Mouse (Mus musculus): ENCODE data around the gene Lrpprc. TPM values are rescaled to one million over a fixed set of nuclear protein-coding genes. Genes with fewer than 3 reads are reported as not detected.

Gene Lrpprc
- total RNA-seq, 2 experiments from 2014 or later = 59.0 to 63.0 TPM

DNA sequence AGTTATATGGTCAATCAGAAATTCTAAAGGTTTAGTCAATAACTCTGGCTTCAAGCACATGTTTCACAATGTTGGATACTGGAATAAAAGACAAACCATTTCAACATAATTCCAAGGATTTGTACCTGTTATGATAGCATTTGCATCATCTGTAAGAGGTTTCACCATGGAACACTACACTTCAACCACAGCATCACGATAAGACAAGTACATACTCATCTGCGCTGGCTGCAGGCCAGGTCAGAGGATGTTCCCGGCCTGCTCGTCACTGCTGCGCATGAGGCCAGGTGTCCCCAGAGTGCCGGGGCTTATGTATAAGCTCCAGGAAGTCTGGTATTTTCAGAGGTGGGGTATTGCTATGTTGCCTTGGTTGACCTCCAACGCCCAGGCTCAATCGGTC, 58.0 kb downstream of the Lrpprc start:
- DNase-seq (ENCODE audit: extremely low spot score in 1 of 2, low spot score in 2 of 2) = no peak
- H3K27ac ChIP-seq = no peak overlapping the region
- intact Hi-C loops (cut with DNase I) = no loop called here
- no peak for TF ChIP-seq CTCF (IDR thresholded peaks at IDR 0.05)
- H3K4me3 ChIP-seq = no peak overlapping the region

- no peak for DNase-seq (ENCODE audit: extremely low spot score in 1 of 2, low spot score in 2 of 2)
- TF ChIP-seq CTCF (IDR thresholded peaks at IDR 0.05) = no peak
Measured at GRCm38 (mm10) chr17:84731361-84731760, 59.2 kb downstream of the Lrpprc start.

DNA sequence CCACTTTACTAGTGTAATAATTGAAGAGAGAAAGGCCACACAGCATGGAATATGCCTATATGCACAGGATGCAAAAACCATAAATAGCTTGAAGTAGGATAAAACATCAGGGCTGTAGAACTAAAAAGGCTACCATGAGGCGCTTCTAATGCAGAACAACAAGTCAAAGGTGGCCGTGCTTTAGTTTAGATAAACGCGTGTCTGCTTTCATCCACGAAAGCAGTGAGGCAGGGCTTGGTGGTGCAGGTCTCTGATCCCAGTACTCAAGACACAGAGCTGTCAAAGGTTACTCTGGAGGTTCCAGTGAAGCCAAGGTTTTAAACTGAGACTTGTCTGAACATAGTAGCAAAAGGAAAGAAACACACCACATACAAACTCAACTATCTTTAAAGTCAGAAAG, 61.4 kb downstream of the Lrpprc start:
- TF ChIP-seq CTCF (IDR thresholded peaks at IDR 0.05) = no peak
- intact Hi-C loops (cut with DNase I) = no loop called here
- no peak for DNase-seq (ENCODE audit: extremely low spot score in 1 of 2, low spot score in 2 of 2)

More at GRCm38 (mm10) chr17:84731361-84731760, 59.2 kb downstream of the Lrpprc start:
- H3K27ac ChIP-seq = no peak overlapping the region
- H3K4me3 ChIP-seq = no peak overlapping the region
- intact Hi-C loops (cut with DNase I) = no loop called here

DNA sequence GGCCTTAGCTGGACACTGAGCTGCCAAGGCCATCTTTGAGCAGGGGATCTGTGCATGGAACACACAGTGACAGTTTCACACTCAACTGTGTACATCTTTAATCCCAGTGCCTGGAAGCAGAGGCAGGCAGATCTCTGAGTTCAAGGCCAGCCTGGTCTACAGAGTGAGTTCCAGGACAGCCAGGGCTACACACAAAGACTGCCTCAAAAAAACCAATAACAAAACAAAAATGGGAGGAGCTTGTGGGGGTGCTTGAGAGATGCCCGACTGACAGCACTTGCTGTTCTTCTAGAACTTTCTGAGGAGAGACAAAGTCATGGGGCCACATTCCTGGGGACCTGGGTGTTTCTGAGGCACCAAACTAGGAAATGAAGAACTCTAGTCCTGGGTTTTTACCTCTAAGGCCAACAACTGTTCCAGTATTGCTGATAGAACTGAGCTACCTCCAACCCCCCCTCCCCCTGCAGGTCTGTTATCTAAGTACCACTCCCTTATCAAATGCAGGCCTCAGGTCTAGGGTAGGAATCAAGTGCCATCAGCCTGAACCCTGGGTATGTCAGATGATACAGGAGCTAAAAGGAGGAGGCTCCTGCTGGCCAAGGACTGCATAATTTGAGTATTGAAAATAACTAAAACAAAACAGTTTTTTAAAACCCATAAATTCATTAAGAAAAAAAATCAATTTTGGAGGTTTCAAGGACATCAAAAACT, 62.2 kb downstream of the Lrpprc start:
- no peak for DNase-seq (ENCODE audit: extremely low spot score in 1 of 2, low spot score in 2 of 2)
- TF ChIP-seq CTCF (IDR thresholded peaks at IDR 0.05) = no peak
- Histone ChIP-seq H3K27ac (no peak overlapping the region), H3K4me3 (no peak overlapping the region)
- intact Hi-C loops (cut with DNase I) = no loop called here

More for the DNA sequence above, 61.4 kb downstream of the Lrpprc start:
- no peak overlapping the region for H3K4me3 ChIP-seq
- H3K27ac ChIP-seq = no peak overlapping the region

GRCm38 (mm10) chr17:84725163-84725562, 65.4 kb downstream of the Lrpprc start:
- intact Hi-C loops (cut with DNase I) = no loop called here
- DNase-seq (ENCODE audit: extremely low spot score in 1 of 2, low spot score in 2 of 2) = no peak
- no peak overlapping the region for H3K27ac ChIP-seq

GRCm38 (mm10) chr17:84724028-84724427, 66.6 kb downstream of the Lrpprc start:
- DNase-seq (ENCODE audit: extremely low spot score in 1 of 2, low spot score in 2 of 2) = no peak
- Histone ChIP-seq H3K27ac (no peak overlapping the region), H3K4me3 (no peak overlapping the region)
- intact Hi-C loops (cut with DNase I) = no loop called here
- TF ChIP-seq CTCF (IDR thresholded peaks at IDR 0.05) = no peak

More at GRCm38 (mm10) chr17:84725163-84725562, 65.4 kb downstream of the Lrpprc start:
- H3K4me3 ChIP-seq = no peak overlapping the region
- no peak for TF ChIP-seq CTCF (IDR thresholded peaks at IDR 0.05)

DNA sequence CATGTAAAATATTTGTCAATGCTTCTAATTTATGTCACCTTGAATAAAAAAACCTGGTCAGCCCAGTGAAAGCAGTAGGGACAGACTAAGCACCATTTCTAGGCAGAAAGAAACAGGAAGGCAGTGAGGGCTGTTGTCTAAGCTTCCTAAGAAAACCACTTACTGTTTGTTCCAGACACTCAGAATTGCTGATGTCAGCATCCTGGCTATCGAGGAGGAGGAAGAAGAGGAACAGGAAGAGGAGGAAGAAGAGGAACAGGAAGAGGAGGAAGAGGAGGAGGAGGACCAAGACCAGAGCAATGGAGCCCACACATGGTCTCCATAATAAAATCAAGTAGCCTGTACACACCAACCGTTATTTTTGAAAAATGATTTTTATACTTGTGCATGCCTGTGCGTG, 71.5 kb downstream of the Lrpprc start:
- intact Hi-C loops (cut with DNase I) = no loop called here
- Histone ChIP-seq H3K4me3 (no peak overlapping the region), H3K27ac (no peak overlapping the region)
- no peak for DNase-seq (ENCODE audit: extremely low spot score in 1 of 2, low spot score in 2 of 2)
- no peak for TF ChIP-seq CTCF (IDR thresholded peaks at IDR 0.05)

DNA sequence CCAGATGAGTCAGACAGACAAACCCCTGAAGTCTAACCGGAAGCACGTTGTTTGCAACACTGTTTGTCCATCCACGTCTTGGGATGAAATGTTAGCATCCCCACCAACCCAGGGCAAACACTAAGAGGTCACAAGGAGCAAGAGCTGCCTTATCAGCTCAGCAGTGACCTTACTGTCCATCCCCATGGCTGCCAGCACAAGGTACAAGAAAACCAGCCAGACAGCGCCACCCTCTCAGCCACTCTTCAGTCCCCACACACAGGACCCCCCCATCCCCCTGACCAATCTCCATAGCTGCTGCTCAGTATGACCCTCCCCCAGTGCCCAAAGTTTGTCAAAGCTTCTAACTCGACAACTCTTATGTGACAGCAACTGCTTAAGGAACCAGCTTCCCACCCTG, 73.2 kb downstream of the Lrpprc start:
- TF ChIP-seq CTCF (IDR thresholded peaks at IDR 0.05) = no peak
- no peak overlapping the region for H3K4me3 ChIP-seq
- intact Hi-C loops (cut with DNase I) = no loop called here
- H3K27ac ChIP-seq = no peak overlapping the region
- no peak for DNase-seq (ENCODE audit: extremely low spot score in 1 of 2, low spot score in 2 of 2)

- no peak for TF ChIP-seq CTCF (IDR thresholded peaks at IDR 0.05)
- no peak for DNase-seq (ENCODE audit: extremely low spot score in 1 of 2, low spot score in 2 of 2)
- Histone ChIP-seq H3K4me3 (no peak overlapping the region), H3K27ac (no peak overlapping the region)
- intact Hi-C loops (cut with DNase I) = no loop called here
Measured at GRCm38 (mm10) chr17:84716252-84716872, 74.2 kb downstream of the Lrpprc start.

DNA sequence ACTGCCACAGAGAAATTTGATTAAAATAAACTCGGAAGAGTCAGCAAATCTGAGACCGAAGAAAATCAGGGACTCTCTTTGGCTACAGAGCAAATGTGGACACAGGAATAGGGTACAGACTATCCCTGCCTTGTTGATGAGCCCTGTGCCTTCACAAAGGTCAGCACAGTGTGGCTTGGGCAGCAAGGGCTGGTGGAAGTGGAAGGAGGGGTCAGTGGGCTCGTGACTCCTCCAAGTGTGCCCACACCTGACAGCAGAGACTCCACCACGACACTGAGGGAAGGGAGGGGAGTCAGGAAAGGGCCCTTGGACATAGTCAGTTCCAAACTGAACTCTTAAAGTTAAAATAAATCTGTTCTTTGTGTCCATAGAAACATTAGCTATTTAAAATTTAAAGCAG, 75.7 kb downstream of the Lrpprc start:
- Histone ChIP-seq H3K4me3 (no peak overlapping the region), H3K27ac (no peak overlapping the region)
- DNase-seq (ENCODE audit: extremely low spot score in 1 of 2, low spot score in 2 of 2) = no peak
- intact Hi-C loops (cut with DNase I) = loop anchor here (5.0 kb wide), 1 partner anchor 32 kb away; no protein-coding TSS in a partner anchor
- TF ChIP-seq CTCF (IDR thresholded peaks at IDR 0.05) = no peak

- TF ChIP-seq CTCF (IDR thresholded peaks at IDR 0.05) = no peak
- no peak overlapping the region for H3K4me3 ChIP-seq
- intact Hi-C loops (cut with DNase I) = loop anchor here (5.0 kb wide), 1 partner anchor 34 kb away; no protein-coding TSS in a partner anchor
- H3K27ac ChIP-seq = no peak overlapping the region
- peak; percentile 32 to 42 for DNase-seq (ENCODE audit: extremely low spot score in 1 of 2, low spot score in 2 of 2)
Measured at GRCm38 (mm10) chr17:84713563-84714164, 76.9 kb downstream of the Lrpprc start.

- no peak overlapping the region for H3K27ac ChIP-seq
- TF ChIP-seq CTCF (IDR thresholded peaks at IDR 0.05) = peak; percentile 14
Measured at GRCm38 (mm10) chr17:84709403-84709851, 81.2 kb downstream of the Lrpprc start.

More at GRCm38 (mm10) chr17:84709403-84709851, 81.2 kb downstream of the Lrpprc start:
- H3K4me3 ChIP-seq = no peak overlapping the region
- DNase-seq (ENCODE audit: extremely low spot score in 1 of 2, low spot score in 2 of 2) = peak; percentile 41 to 44
- intact Hi-C loops (cut with DNase I) = no loop called here
